Mouse (Mus musculus) MEL (cell line): ENCODE measurements at regions not wholly inside any gene's neighbourhood (a gene's known extent, or its start where the extent isn't known, plus 50 kb on each side); places are given as distances from the start of the nearest gene placed in this dataset.

ENCODE experiments used
- BHLHE40 ChIP-seq: IDR thresholded peaks from 2 replicates; pipeline ENCODE4 v1.6.1; 2012; ENCODE audit warnings: low read depth, mild to moderate bottlenecking, inconsistent platforms, low read length, improper control_type of control experiment, borderline replicate concordance
- CTCF ChIP-seq, 3 experiments: IDR thresholded peaks in 2 of 3; conservative IDR thresholded peaks in 1 of 3; 2 replicates each; pipeline ENCODE4 v1.5.1; 2011 to 2012; ENCODE audit warnings: low read length in 3 of 3, low read depth in 2 of 3, mild to moderate bottlenecking in 2 of 3, improper control_type of control experiment in 1 of 3, inconsistent platforms in 1 of 3, mixed read lengths in 1 of 3, moderate library complexity in 1 of 3; ENCODE audit not compliant: control insufficient read depth in 1 of 3, insufficient read depth in 1 of 3, poor library complexity in 1 of 3, severe bottlenecking in 1 of 3
- EP300 ChIP-seq, 2 experiments: IDR thresholded peaks; 2 replicates each; pipeline ENCODE4 v1.6.1; 2011; ENCODE audit warnings: improper control_type of control experiment in 2 of 2, low read length in 2 of 2, low read depth in 1 of 2, mild to moderate bottlenecking in 1 of 2
- HCFC1 ChIP-seq: IDR thresholded peaks from 2 replicates; pipeline ENCODE4 v1.6.1; 2012; ENCODE audit warnings: low read depth, mild to moderate bottlenecking, inconsistent platforms, low read length, improper control_type of control experiment, moderate library complexity
- JUND ChIP-seq: IDR thresholded peaks from 2 replicates; pipeline ENCODE4 v1.6.1; 2011; ENCODE audit warnings: low read depth, mild to moderate bottlenecking, improper control_type of control experiment, low read length
- POLR2A ChIP-seq, 2 experiments: IDR thresholded peaks; 2 replicates each; pipeline ENCODE4 v1.6.1; 2011 to 2012; ENCODE audit warnings: low read length in 2 of 2, mild to moderate bottlenecking in 2 of 2, control low read depth in 1 of 2, improper control_type of control experiment in 1 of 2, low read depth in 1 of 2, moderate library complexity in 1 of 2; ENCODE audit not compliant: control insufficient read depth in 1 of 2, insufficient read depth in 1 of 2, poor library complexity in 1 of 2
- POLR2AphosphoS5 ChIP-seq: IDR thresholded peaks from 2 replicates; pipeline ENCODE4 v1.6.1; 2012; ENCODE audit warnings: low read depth, borderline replicate concordance, mild to moderate bottlenecking, inconsistent platforms, low read length, moderate library complexity, mixed read lengths
- TAL1 ChIP-seq: IDR thresholded peaks from 2 replicates; pipeline ENCODE4 v1.6.1; 2012; ENCODE audit warnings: mild to moderate bottlenecking, inconsistent platforms, low read length, moderate library complexity, mixed read lengths
- TCF12 ChIP-seq: IDR thresholded peaks from 2 replicates; pipeline ENCODE4 v1.6.1; 2014; ENCODE audit warnings: low read depth, mild to moderate bottlenecking, inconsistent platforms, low read length, improper control_type of control experiment, moderate library complexity
- USF2 ChIP-seq, 2 experiments: IDR thresholded peaks; 2 replicates each; pipeline ENCODE4 v1.6.1; 2011 to 2012; ENCODE audit warnings: improper control_type of control experiment in 2 of 2, low read length in 2 of 2, borderline replicate concordance in 1 of 2, inconsistent platforms in 1 of 2, low read depth in 1 of 2, mild to moderate bottlenecking in 1 of 2; ENCODE audit not compliant: insufficient read depth in 1 of 2

- TF ChIP-seq BHLHE40 (no peak), POLR2A (IDR thresholded peaks at IDR 0.05; ENCODE audit: control insufficient read depth in 1 of 2, insufficient read depth in 1 of 2, low read depth in 1 of 2, low read length in 2 of 2, poor library complexity in 1 of 2) (no peak), USF2 (IDR thresholded peaks at IDR 0.05; ENCODE audit: borderline replicate concordance in 1 of 2, insufficient read depth in 1 of 2, low read depth in 1 of 2, low read length in 2 of 2) (no peak), TCF12 (no peak), CTCF (IDR thresholded peaks at IDR 0.05 in 2 of 3, conservative IDR thresholded peaks at IDR 0.05 in 1 of 3; ENCODE audit: control insufficient read depth in 1 of 3, insufficient read depth in 1 of 3, low read depth in 2 of 3, low read length in 3 of 3, poor library complexity in 1 of 3, severe bottlenecking in 1 of 3) (no peak), EP300 (IDR thresholded peaks at IDR 0.05; ENCODE audit: low read depth in 1 of 2, low read length in 2 of 2) (no peak), POLR2AphosphoS5 (no peak), JUND (no peak), TAL1 (no peak), HCFC1 (no peak)
Observed at GRCm38 (mm10) chr9:78844969-78845683, 229.8 kb downstream of the Cd109 start.
